Mouse (Mus musculus) MEL (cell line): ENCODE results near the gene Adamtsl4.
A peak's percentile ranks its signal among the peaks of the same experiment; 100 is the strongest.

Source experiments
- CTCF ChIP-seq, 3 experiments: IDR thresholded peaks in 2 of 3; conservative IDR thresholded peaks in 1 of 3; 2 replicates each; pipeline ENCODE4 v1.5.1; 2011 to 2012; ENCODE audit warnings: low read length in 3 of 3, low read depth in 2 of 3, mild to moderate bottlenecking in 2 of 3, improper control_type of control experiment in 1 of 3, inconsistent platforms in 1 of 3, mixed read lengths in 1 of 3, moderate library complexity in 1 of 3; ENCODE audit not compliant: control insufficient read depth in 1 of 3, insufficient read depth in 1 of 3, poor library complexity in 1 of 3, severe bottlenecking in 1 of 3
- ELF1 ChIP-seq: IDR thresholded peaks from 2 replicates; pipeline ENCODE4 v1.6.1; 2014; ENCODE audit warnings: low read depth, mild to moderate bottlenecking, inconsistent platforms, low read length, improper control_type of control experiment, moderate library complexity
- HCFC1 ChIP-seq: IDR thresholded peaks from 2 replicates; pipeline ENCODE4 v1.6.1; 2012; ENCODE audit warnings: low read depth, mild to moderate bottlenecking, inconsistent platforms, low read length, improper control_type of control experiment, moderate library complexity
- MAFK ChIP-seq: IDR thresholded peaks from 2 replicates; pipeline ENCODE4 v1.6.1; 2011; ENCODE audit warnings: low read depth, mild to moderate bottlenecking, low read length, improper control_type of control experiment, borderline replicate concordance
- MEF2A ChIP-seq: IDR thresholded peaks from 2 replicates; pipeline ENCODE4 v1.6.1; 2014; ENCODE audit warnings: low read depth, mild to moderate bottlenecking, inconsistent platforms, low read length, improper control_type of control experiment; ENCODE audit not compliant: poor library complexity, insufficient replicate concordance, severe bottlenecking; ENCODE audit errors: extremely low read depth
- MYC ChIP-seq: IDR thresholded peaks from 2 replicates; pipeline ENCODE4 v1.6.1; 2011; ENCODE audit warnings: low read depth, mild to moderate bottlenecking, low read length, improper control_type of control experiment, moderate library complexity
- POLR2A ChIP-seq, 2 experiments: IDR thresholded peaks; 2 replicates each; pipeline ENCODE4 v1.6.1; 2011 to 2012; ENCODE audit warnings: low read length in 2 of 2, mild to moderate bottlenecking in 2 of 2, control low read depth in 1 of 2, improper control_type of control experiment in 1 of 2, low read depth in 1 of 2, moderate library complexity in 1 of 2; ENCODE audit not compliant: control insufficient read depth in 1 of 2, insufficient read depth in 1 of 2, poor library complexity in 1 of 2
- TBP ChIP-seq: IDR thresholded peaks from 2 replicates; pipeline ENCODE4 v1.8.0; 2011; ENCODE audit warnings: low read depth, low read length, improper control_type of control experiment
- USF1 ChIP-seq: IDR thresholded peaks from 2 replicates; pipeline ENCODE4 v1.6.1; 2014; ENCODE audit warnings: low read depth, mild to moderate bottlenecking, inconsistent platforms, low read length, improper control_type of control experiment, moderate library complexity

DNA sequence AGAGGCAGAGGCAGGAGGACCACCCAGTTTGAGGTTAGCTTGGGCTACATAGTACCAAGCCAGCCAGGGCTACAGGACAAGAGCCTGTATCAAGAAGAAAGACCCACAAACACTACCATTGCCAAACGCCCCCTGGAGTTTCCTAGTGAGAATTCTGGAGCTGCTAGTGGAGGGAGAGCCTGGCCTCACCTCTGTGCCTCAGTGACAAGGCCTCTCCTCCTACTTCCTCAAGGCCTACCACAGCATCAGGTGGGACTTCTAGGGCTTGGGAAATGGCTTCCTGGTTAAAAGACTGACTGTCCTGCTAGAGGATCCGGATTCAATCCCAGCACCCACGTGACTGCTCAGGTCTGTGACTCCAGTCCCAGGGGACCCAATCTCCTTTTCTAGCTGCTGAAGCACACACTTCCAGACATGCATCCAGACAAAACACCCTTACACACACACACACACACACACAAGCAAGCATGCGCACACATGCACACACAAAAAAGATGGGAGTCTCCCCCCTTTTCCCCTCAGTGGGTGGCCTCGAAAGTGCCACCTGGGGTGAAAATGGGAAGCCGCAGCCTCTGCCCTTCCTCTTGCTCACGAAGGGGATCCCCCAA lies 35.4 kb downstream of the Adamtsl4 start:
- TF ChIP-seq TBP (no peak), MEF2A (no peak), CTCF (IDR thresholded peaks at IDR 0.05 in 2 of 3, conservative IDR thresholded peaks at IDR 0.05 in 1 of 3; ENCODE audit: control insufficient read depth in 1 of 3, insufficient read depth in 1 of 3, low read depth in 2 of 3, low read length in 3 of 3, poor library complexity in 1 of 3, severe bottlenecking in 1 of 3) (peak in 1 of 3 experiments; percentile 22; a peak in 2 of 6 replicates), ELF1 (no peak), MAFK (no peak), POLR2A (IDR thresholded peaks at IDR 0.05; ENCODE audit: control insufficient read depth in 1 of 2, insufficient read depth in 1 of 2, low read depth in 1 of 2, low read length in 2 of 2, poor library complexity in 1 of 2) (no peak), MYC (no peak), USF1 (no peak), HCFC1 (no peak)
